Mouse (Mus musculus) liver, embryonic 14.5 days (tissue): ENCODE measurements at regions not wholly inside any gene's neighbourhood (a gene's known extent, or its start where the extent isn't known, plus 50 kb on each side); places are given as distances from the start of the nearest gene placed in this dataset.

Experiments
- CTCF ChIP-seq: IDR thresholded peaks from 2 replicates; pipeline ENCODE4 v1.5.1; 2016; ENCODE audit warnings: antibody characterized with exemption, low read depth, control low read depth
- EP300 ChIP-seq: IDR thresholded peaks from 2 replicates; pipeline ENCODE4 v1.6.1; 2016; ENCODE audit warnings: antibody characterized with exemption, low read depth

- no peak for TF ChIP-seq CTCF
- TF ChIP-seq EP300 = no peak
These were observed 156.1 kb upstream of the Nrp1 start for GRCm38 (mm10) chr8:128202158-128202886.
